Mouse (Mus musculus) embryonic facial prominence, embryonic 10.5 days (tissue): ENCODE results near the gene Hcls1. TPM values are rescaled to one million over a fixed set of nuclear protein-coding genes. Genes with fewer than 3 reads are reported as not detected.

Source experiments
- DNase-seq: peaks from one replicate; pipeline ENCODE4 v3.0.0-alpha.2; 2017; ENCODE audit warnings: low spot score
- H3K27ac ChIP-seq: fragments of 300-500 bp; sonication (generic); replicated peaks from 2 replicates; pipeline ENCODE4 v1.5.1; 2016; ENCODE audit warnings: mild to moderate bottlenecking
- H3K27me3 ChIP-seq: fragments of 300-500 bp; sonication (generic); replicated peaks from 2 replicates; pipeline ENCODE4 v1.6.1; 2016; ENCODE audit warnings: low read depth, mild to moderate bottlenecking; ENCODE audit not compliant: poor library complexity, severe bottlenecking
- H3K36me3 ChIP-seq: fragments of 300-500 bp; sonication (generic); replicated peaks from 2 replicates; pipeline ENCODE4 v1.6.1; 2016; ENCODE audit warnings: mild to moderate bottlenecking, moderate library complexity
- H3K4me1 ChIP-seq: fragments of 300-500 bp; sonication (generic); 2 replicates; pipeline ENCODE4 v1.6.1; 2016
- H3K4me3 ChIP-seq: fragments of 300-500 bp; sonication (generic); 2 replicates; pipeline ENCODE4 v1.5.1; 2016; ENCODE audit warnings: mild to moderate bottlenecking, moderate library complexity
- H3K9me3 ChIP-seq: fragments of 300-500 bp; sonication (generic); 2 replicates; pipeline ENCODE4 v1.6.1; 2016; ENCODE audit warnings: mild to moderate bottlenecking
- WGBS: fragments of 180-500 bp; shearing (Covaris S2); methylation state at CpG from one replicate; pipeline ENCODE4 v1.1.7; 2016; 5-methylcytosine and 5-hydroxymethylcytosine counted together
- polyA plus RNA-seq: library from polyadenylated mRNA; unstranded; fragments of >200 nt; fragmentation: Nextera tagmentation; extraction: Ambion mirVana; gene quantifications from 2 replicates; pipeline ENCODE4 v1.2.1, GENCODE M21; 2016

The Hcls1 gene
- polyA plus RNA-seq: 1.5 and 3.0 TPM in 2 replicates

DNA sequence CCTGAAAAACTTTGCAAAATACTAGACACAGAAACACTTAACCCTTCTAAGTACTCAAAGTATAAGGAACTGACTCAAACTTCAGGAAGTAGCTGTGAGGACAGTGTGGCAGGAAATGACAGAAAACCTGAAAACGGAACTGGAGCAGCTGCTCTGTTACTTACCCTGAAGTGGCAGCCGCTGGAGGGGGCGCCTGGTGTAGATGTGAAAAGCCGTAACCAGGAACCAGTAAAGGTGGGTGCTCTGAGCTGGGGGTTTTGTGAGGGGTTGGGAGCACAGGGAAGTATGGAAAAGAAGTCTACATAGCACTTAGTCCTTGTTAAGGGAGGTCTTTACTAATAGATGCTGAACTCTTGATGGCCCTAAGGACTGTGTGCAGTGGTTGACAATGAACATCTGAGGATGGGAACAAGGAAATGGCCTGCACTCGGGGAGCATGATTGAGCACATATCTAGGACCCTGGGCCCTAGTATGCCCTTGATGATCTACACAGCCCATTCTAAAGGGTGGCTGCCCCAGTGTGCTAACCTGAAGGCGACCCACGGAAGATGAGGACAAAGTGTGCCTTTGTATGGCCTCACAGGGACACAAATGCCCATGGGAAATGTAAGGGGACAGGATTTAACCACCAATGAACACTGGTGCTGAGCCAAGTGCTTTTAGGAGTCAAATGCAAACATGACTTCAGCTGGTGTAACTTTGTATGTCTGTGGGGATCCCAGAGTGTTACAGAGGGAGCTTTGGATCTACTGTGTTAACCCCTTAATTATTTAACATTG is at the start of gene Hcls1:
TSS of gene Hcls1 (plus strand) at position 143 of the 780 bp plus-strand sequence.
- no peaks in the 10 kb centered on the region for H3K27me3 ChIP-seq
- no peak within 1 kb of the TSS for H3K4me3 ChIP-seq
- no peaks in the 10 kb centered on the region for H3K9me3 ChIP-seq
- 74% methylated on average over 7 of the region's 7 CpGs for WGBS
- DNase-seq: no peak
- H3K4me1 ChIP-seq: no peaks in the 10 kb centered on the region
- H3K36me3 ChIP-seq: peaks cover 33% of the 10 kb centered on the region
- H3K27ac ChIP-seq: no peak within 1 kb of the TSS

DNA sequence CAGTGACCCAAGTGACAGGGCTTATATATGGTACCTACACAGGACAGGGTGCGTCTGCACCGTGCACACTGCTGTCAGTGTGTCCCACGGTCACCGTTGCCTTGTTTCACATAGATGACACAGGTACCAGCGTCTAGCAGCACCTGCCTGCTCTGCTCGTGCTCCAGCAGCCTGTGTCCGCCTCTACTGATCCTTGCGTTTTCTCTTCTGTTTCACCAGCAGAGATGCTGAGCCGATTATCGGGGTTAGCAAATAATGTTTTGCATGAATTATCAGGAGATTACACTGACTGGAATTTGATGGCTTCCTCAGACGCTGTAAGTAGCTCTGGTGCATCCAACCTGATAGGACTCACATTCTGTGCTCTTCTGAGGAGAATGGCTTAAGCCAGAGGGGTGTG is 48.9 kb upstream of the Hcls1 start:
- Histone ChIP-seq H3K9me3 (no peaks in the 10 kb centered on the region), H3K27ac (no peak overlapping the region), H3K4me1 (no peaks in the 10 kb centered on the region), H3K4me3 (no peak overlapping the region), H3K27me3 (no peaks in the 10 kb centered on the region), H3K36me3 (peaks cover 49% of the 10 kb centered on the region)
- DNase-seq: no peak
- WGBS: 93% methylated on average over 11 of the region's 11 CpGs

DNA sequence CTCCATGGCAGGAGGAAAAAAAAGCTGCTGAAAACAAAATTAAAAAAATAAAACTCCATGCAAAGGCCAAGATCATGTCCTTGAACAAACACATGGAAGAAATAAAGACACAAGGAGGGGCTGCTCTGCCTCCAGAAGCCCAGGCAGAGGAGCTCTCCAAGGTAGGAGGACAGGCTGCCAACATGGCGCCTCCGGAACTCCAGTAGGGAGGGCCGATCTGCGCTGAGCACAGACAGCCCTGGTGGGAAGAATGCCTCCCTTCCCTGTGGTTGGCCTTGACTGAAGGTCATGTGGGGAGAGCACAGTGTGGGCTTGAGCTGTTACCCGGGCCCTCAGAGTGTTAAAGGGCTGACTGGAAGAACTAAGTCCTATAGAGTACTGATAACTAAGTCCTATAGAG is 47.2 kb upstream of the Hcls1 start:
- Histone ChIP-seq H3K27me3 (no peaks in the 10 kb centered on the region), H3K27ac (no peak overlapping the region), H3K4me1 (no peaks in the 10 kb centered on the region), H3K9me3 (no peaks in the 10 kb centered on the region), H3K36me3 (peaks cover 64% of the 10 kb centered on the region), H3K4me3 (no peak overlapping the region)
- 84% methylated on average over 5 of the region's 5 CpGs for WGBS
- no peak for DNase-seq

DNA sequence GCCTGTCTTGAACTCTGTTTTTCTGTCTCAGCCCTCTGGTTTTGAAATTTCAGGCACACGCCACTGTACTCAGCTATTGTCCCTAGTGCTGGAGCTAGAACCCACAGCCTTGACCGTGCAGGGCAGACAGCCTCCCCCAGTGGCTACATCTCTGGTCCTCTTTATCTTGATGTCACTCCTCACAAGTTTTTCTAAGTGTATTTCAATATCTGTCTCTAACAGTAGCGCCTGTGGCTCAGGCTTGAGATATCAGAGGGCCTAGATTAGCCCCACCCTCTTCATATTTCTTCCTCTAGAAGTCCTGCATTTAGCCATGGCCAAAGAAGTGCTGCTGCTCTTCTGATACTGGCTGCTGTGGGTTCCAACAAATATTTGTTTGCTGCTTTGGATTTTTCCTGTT is 44.2 kb upstream of the Hcls1 start:
- WGBS: 90% methylated on average over 3 of the region's 3 CpGs
- Histone ChIP-seq H3K27ac (no peak overlapping the region), H3K36me3 (peaks cover 86% of the 10 kb centered on the region), H3K9me3 (no peaks in the 10 kb centered on the region), H3K4me3 (no peak overlapping the region), H3K4me1 (no peaks in the 10 kb centered on the region), H3K27me3 (no peaks in the 10 kb centered on the region)
- DNase-seq: no peak

GRCm38 (mm10) chr16:36891415-36891814 is 43.4 kb upstream of the Hcls1 start:
- no peaks in the 10 kb centered on the region for H3K27me3 ChIP-seq
- H3K36me3 ChIP-seq: peaks cover 83% of the 10 kb centered on the region
- H3K27ac ChIP-seq: no peak overlapping the region
- H3K9me3 ChIP-seq: no peaks in the 10 kb centered on the region
- no peak overlapping the region for H3K4me3 ChIP-seq
- no peak for DNase-seq
- WGBS: 94% methylated on average over 4 of the region's 4 CpGs
- no peaks in the 10 kb centered on the region for H3K4me1 ChIP-seq

DNA sequence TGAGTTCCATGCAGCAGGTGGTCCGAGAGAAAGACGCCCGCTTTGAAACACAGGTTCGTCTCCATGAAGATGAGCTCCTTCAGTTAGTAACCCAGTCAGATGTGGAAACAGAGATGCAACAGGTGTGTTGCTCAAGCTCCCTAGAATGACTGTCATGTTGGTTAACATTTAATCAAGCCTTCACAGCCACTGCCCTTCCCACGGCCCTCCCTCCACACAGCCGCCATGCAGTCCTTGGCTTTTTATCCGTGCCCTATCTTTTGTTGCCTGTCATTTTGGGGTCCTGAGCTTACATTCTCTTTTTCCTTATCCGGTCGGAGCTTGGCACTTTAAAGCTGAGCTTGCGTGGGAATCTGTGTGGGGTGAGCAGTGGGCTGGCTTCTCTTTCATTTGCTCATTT is 41.5 kb upstream of the Hcls1 start:
- Histone ChIP-seq H3K27ac (no peak overlapping the region), H3K9me3 (no peaks in the 10 kb centered on the region), H3K4me3 (no peak overlapping the region), H3K4me1 (no peaks in the 10 kb centered on the region), H3K27me3 (no peaks in the 10 kb centered on the region), H3K36me3 (peaks cover 84% of the 10 kb centered on the region)
- no peak for DNase-seq
- WGBS: 90% methylated on average over 10 of the region's 10 CpGs

- Histone ChIP-seq H3K9me3 (no peaks in the 10 kb centered on the region), H3K27ac (no peak overlapping the region), H3K4me1 (no peaks in the 10 kb centered on the region), H3K4me3 (no peak overlapping the region), H3K36me3 (peaks cover 80% of the 10 kb centered on the region), H3K27me3 (no peaks in the 10 kb centered on the region)
- DNase-seq: no peak
- WGBS: 96% methylated on average over 6 of the region's 6 CpGs
Measured at GRCm38 (mm10) chr16:36896712-36897111, 38.1 kb upstream of the Hcls1 start.

GRCm38 (mm10) chr16:36903156-36903555 is 31.6 kb upstream of the Hcls1 start:
- Histone ChIP-seq H3K27me3 (no peaks in the 10 kb centered on the region), H3K4me1 (no peaks in the 10 kb centered on the region), H3K9me3 (no peaks in the 10 kb centered on the region), H3K27ac (no peak overlapping the region), H3K36me3 (peaks cover 68% of the 10 kb centered on the region), H3K4me3 (no peak overlapping the region)
- 89% methylated on average over 5 of the region's 5 CpGs for WGBS
- no peak for DNase-seq

DNA sequence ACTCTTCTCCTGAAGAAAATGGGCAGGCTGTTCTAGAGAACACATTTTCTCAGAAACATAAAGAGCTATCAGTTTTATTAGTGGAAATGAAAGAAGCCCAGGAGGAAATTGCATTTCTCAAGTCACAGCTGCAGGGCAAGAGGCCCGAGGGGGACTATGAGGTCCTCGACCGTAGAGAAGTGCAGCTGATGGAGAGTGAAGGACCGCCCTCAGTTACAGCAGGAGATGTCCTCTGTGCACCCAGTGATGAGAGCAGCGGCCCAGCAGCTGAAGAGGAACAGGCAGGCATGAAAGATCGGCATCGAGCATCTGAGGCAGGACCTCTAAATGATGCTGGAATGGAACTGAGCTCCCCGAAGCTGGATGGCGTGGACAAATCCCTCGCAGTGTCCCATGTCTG is 22.9 kb upstream of the Hcls1 start:
- Histone ChIP-seq H3K4me3 (no peak overlapping the region), H3K36me3 (peaks cover 77% of the 10 kb centered on the region), H3K9me3 (no peaks in the 10 kb centered on the region), H3K4me1 (no peaks in the 10 kb centered on the region), H3K27me3 (no peaks in the 10 kb centered on the region), H3K27ac (no peak overlapping the region)
- no peak for DNase-seq
- WGBS: 93% methylated on average over 10 of the region's 10 CpGs

DNA sequence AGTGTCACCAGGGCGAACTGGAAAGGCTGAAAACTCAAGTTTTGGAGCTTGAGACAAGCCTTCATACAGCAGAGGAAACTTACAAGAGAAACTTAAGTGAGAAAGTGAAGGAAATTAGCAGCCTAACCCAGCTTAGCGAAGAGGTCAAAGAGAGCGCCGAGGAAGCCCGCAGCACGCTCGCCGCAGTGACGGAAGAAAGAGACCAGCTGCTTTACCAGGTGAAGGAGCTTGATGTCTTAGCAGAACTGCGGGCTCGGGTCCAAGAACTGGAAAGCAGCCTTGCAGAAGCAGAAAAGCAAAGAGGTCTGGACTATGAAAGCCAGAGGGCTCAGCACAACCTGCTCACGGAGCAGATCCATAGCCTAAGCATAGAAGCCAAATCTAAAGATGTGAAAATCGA is 22.5 kb upstream of the Hcls1 start:
- DNase-seq: no peak
- Histone ChIP-seq H3K36me3 (peaks cover 78% of the 10 kb centered on the region), H3K4me1 (no peaks in the 10 kb centered on the region), H3K9me3 (no peaks in the 10 kb centered on the region), H3K4me3 (no peak overlapping the region), H3K27me3 (no peaks in the 10 kb centered on the region), H3K27ac (no peak overlapping the region)
- WGBS: 92% methylated on average over 13 of the region's 13 CpGs

DNA sequence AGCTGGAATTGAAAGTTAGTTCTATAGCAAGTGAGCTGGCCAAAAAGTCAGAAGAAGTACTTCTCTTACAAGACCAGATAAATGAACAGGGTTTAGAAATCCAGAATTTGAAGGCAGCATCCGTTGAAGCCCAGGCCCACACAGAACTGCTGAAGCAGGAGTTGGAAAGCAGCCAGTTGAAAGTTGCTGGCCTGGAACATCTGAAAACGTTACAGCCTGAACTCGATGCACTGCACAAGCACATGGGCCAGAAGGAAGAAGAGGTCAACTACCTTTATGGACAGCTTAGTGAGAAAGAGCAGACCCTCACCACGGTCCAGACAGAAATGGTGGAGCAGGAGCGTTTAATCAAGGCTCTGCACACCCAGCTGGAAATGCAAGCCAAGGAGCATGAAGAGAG is 20.6 kb upstream of the Hcls1 start:
- Histone ChIP-seq H3K27ac (no peak overlapping the region), H3K27me3 (no peaks in the 10 kb centered on the region), H3K4me3 (no peak overlapping the region), H3K9me3 (no peaks in the 10 kb centered on the region), H3K4me1 (no peaks in the 10 kb centered on the region), H3K36me3 (peaks cover 82% of the 10 kb centered on the region)
- DNase-seq: no peak
- WGBS: 94% methylated on average over 5 of the region's 5 CpGs

GRCm38 (mm10) chr16:36918505-36918904 is 16.3 kb upstream of the Hcls1 start:
- no peak for DNase-seq
- H3K27me3 ChIP-seq: no peaks in the 10 kb centered on the region
- H3K27ac ChIP-seq: no peak overlapping the region
- WGBS: 96% methylated on average over 10 of the region's 10 CpGs
- peaks cover 72% of the 10 kb centered on the region for H3K36me3 ChIP-seq
- H3K9me3 ChIP-seq: no peaks in the 10 kb centered on the region
- H3K4me1 ChIP-seq: no peaks in the 10 kb centered on the region
- H3K4me3 ChIP-seq: no peak overlapping the region

DNA sequence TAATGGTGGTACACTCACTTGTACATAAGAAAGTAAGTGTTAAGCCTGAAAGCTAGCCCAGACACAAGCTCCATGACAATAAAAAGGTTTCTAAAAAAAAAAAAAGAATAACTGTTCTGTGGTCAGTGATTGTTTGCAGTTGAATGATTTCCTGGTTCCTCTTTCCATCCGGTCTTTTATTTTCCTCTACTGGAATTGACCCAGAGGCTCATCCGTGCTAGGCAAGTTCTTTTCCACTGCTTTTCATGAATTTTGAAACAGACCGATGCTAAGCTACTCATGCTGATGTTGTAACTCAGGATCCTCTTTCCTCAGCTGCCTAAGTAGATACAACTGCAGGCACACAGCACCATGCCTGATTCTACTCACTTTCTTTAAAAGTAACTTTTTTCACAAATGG is 14.4 kb upstream of the Hcls1 start:
- H3K4me3 ChIP-seq: no peak overlapping the region
- no peaks in the 10 kb centered on the region for H3K9me3 ChIP-seq
- 97% methylated on average over 3 of the region's 3 CpGs for WGBS
- peaks cover 65% of the 10 kb centered on the region for H3K36me3 ChIP-seq
- no peaks in the 10 kb centered on the region for H3K4me1 ChIP-seq
- no peak overlapping the region for H3K27ac ChIP-seq
- no peaks in the 10 kb centered on the region for H3K27me3 ChIP-seq
- no peak for DNase-seq
